In the genomic region with DNA sequence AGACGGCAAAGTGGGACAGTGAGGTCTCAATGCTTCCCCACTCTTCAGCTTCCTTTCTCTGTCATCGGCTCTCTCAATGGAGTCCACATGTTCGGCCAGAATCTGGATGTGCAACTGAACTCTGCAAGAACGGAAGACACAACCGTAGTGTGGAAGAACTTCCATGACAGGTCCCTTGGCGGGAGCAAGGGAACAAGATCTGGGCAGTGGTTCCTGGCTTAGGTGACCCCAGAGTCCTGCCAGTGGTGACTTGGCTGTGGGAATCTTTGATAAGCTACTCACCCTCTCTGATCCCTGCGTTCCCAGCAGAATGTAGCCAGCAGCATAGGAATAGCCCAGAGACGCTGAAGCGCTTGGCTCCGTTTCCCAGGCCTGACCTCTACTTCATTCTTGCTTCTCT, we compare ENCODE assay signal across 8 mouse cellular contexts. TPM values are rescaled to one million over a fixed set of nuclear protein-coding genes. Genes with fewer than 3 reads are reported as not detected.
DNase-seq lines count a peak whose midpoint lies in the region; ATAC-seq and TF ChIP-seq lines count a peak whose summit lies in the region.

No protein-coding gene starts in this region.

- peak overlapping the region; percentile 71 for H3K4me2 ChIP-seq in embryonic facial prominence, embryonic 15.5 days (replicated peaks)
- H3K4me2 ChIP-seq in intestine, embryonic 14.5 days (ENCODE audit: low read length) = peak overlapping the region; percentile 71
- peak overlapping the region; percentile 69 for H3K4me2 ChIP-seq in neural tube, embryonic 14.5 days (ENCODE audit: low read depth, low read length)

- no peaks in the 10 kb centered on the region for H3K27me3 ChIP-seq in embryonic facial prominence, embryonic 15.5 days
- no peaks in the 10 kb centered on the region for H3K27me3 ChIP-seq in intestine, embryonic 14.5 days (replicated peaks; ENCODE audit: control insufficient read depth, insufficient read depth, low read length)
- H3K27me3 ChIP-seq in neural tube, embryonic 14.5 days (ENCODE audit: control insufficient read depth, insufficient read depth, low read length) = no peaks in the 10 kb centered on the region

- no peak for ATAC-seq in embryonic facial prominence, embryonic 15.5 days (ENCODE audit: insufficient number of reproducible peaks, low FRiP score, low TSS enrichment, low read depth)
- ATAC-seq in intestine, embryonic 14.5 days (replicated peaks; ENCODE audit: low FRiP score, low TSS enrichment, low read depth) = no peak
- no peak for ATAC-seq in neural tube, embryonic 14.5 days (ENCODE audit: low read depth)

- peak overlapping the region; percentile 59 for H3K9ac ChIP-seq in embryonic facial prominence, embryonic 15.5 days
- peak overlapping the region; percentile 71 for H3K9ac ChIP-seq in intestine, embryonic 14.5 days (ENCODE audit: low read length)
- H3K9ac ChIP-seq in neural tube, embryonic 14.5 days (replicated peaks; ENCODE audit: low read depth, low read length) = peak overlapping the region; percentile 54

- no peak for DNase-seq in lung, adult 2 months
- DNase-seq in lung, postnatal 14 days = no peak
- no peak for DNase-seq in intestine, embryonic 14.5 days (ENCODE audit: low spot score)
- no peak for DNase-seq in right cerebral cortex, adult 18-20 months
- no peak for DNase-seq in left cerebral cortex, postnatal 10 days (ENCODE audit: extremely low spot score in 1 of 2, low spot score in 2 of 2)
- DNase-seq in spleen, postnatal 36 days (ENCODE audit: low spot score in 2 of 2) = no peak

- peak overlapping the region; percentile 94 for H3K27ac ChIP-seq in embryonic facial prominence, embryonic 15.5 days (replicated peaks)
- peak overlapping the region; percentile 74 for H3K27ac ChIP-seq in intestine, embryonic 14.5 days (ENCODE audit: low read depth)
- peak overlapping the region; percentile 84 for H3K27ac ChIP-seq in neural tube, embryonic 14.5 days (ENCODE audit: low read depth, low read length)

- TF ChIP-seq CTCF in lung, adult 2 months (IDR thresholded peaks at IDR 0.05; ENCODE audit: insufficient read depth, low read length) = no peak

- no peaks in the 10 kb centered on the region for H3K9me3 ChIP-seq in embryonic facial prominence, embryonic 15.5 days (replicated peaks)
- no peaks in the 10 kb centered on the region for H3K9me3 ChIP-seq in intestine, embryonic 14.5 days (ENCODE audit: control insufficient read depth, low read length)
- H3K9me3 ChIP-seq in neural tube, embryonic 14.5 days (ENCODE audit: control insufficient read depth, low read length) = no peaks in the 10 kb centered on the region

- H3K4me3 ChIP-seq in lung, adult 2 months (replicated peaks; ENCODE audit: extremely low read depth, low read depth, low read length) = peak overlapping the region; percentile 71
- H3K4me3 ChIP-seq in embryonic facial prominence, embryonic 15.5 days (replicated peaks) = peak overlapping the region; percentile 70
- H3K4me3 ChIP-seq in intestine, embryonic 14.5 days (ENCODE audit: low read depth, low read length) = peak overlapping the region; percentile 64
- H3K4me3 ChIP-seq in neural tube, embryonic 14.5 days (ENCODE audit: low read depth, low read length) = peak overlapping the region; percentile 42

- H3K36me3 ChIP-seq in embryonic facial prominence, embryonic 15.5 days = peaks cover 20% of the 10 kb centered on the region
- peaks cover 23% of the 10 kb centered on the region for H3K36me3 ChIP-seq in intestine, embryonic 14.5 days (ENCODE audit: control insufficient read depth, insufficient read depth, low read length)
- H3K36me3 ChIP-seq in neural tube, embryonic 14.5 days (ENCODE audit: control insufficient read depth, insufficient read depth, low read length) = peaks cover 15% of the 10 kb centered on the region

- TF ChIP-seq POLR2A in lung, adult 2 months (IDR thresholded peaks at IDR 0.05; ENCODE audit: borderline replicate concordance, extremely low read depth, low read depth, low read length) = no peak

- intact Hi-C loops in left cerebral cortex, postnatal 10 days (cut with DNase I) = no loop called here

- H3K4me1 ChIP-seq in lung, adult 2 months (ENCODE audit: control insufficient read depth, insufficient read depth, low read length) = peaks cover 7% of the 10 kb centered on the region
- H3K4me1 ChIP-seq in embryonic facial prominence, embryonic 15.5 days = peaks cover 49% of the 10 kb centered on the region
- peaks cover 26% of the 10 kb centered on the region for H3K4me1 ChIP-seq in intestine, embryonic 14.5 days (replicated peaks; ENCODE audit: control insufficient read depth, insufficient read depth, low read length)
- peaks cover 27% of the 10 kb centered on the region for H3K4me1 ChIP-seq in neural tube, embryonic 14.5 days (ENCODE audit: control insufficient read depth, insufficient read depth, low read length)

- WGBS in lung, adult 2 months = 21% methylated on average over 10 of the region's 10 CpGs
- 28% methylated on average over 10 of the region's 10 CpGs for WGBS in embryonic facial prominence, embryonic 15.5 days
- 43% methylated on average over 10 of the region's 10 CpGs for WGBS in intestine, embryonic 14.5 days
- WGBS in neural tube, embryonic 14.5 days = 35% methylated on average over 10 of the region's 10 CpGs

RNA-seq across cellular contexts. Expression of gene Fuz, which starts 0.6 kb away (rescaled TPM):
- 77.8 and 82.1 TPM in 2 replicates for polyA plus RNA-seq in lung, adult 2 months (2012; rRNA removed)
- 29.4 and 30.1 TPM in 2 replicates for polyA plus RNA-seq in embryonic facial prominence, embryonic 15.5 days (2015; fragmentation: Nextera tagmentation; extraction: Ambion mirVana)
- 17.8 and 19.7 TPM in 2 replicates for polyA plus RNA-seq in intestine, embryonic 14.5 days (2014; fragmentation: Nextera tagmentation; extraction: Ambion mirVana)
- 14.5 and 16.0 TPM in 2 replicates for polyA plus RNA-seq in neural tube, embryonic 14.5 days (2014; fragmentation: Nextera tagmentation; extraction: Ambion mirVana)
- total RNA-seq in left cerebral cortex, postnatal 10 days (2021) = 10 to 100 TPM; 17.8 to 19.0 TPM

RNA-seq across cellular contexts. Expression of gene Med25, which starts 4.0 kb away (rescaled TPM):
- 133 and 233 TPM in 2 replicates for polyA plus RNA-seq in lung, adult 2 months (2012; rRNA removed)
- 110 and 122 TPM in 2 replicates for polyA plus RNA-seq in embryonic facial prominence, embryonic 15.5 days (2015; fragmentation: Nextera tagmentation; extraction: Ambion mirVana)
- 66.2 and 75.8 TPM in 2 replicates for polyA plus RNA-seq in intestine, embryonic 14.5 days (2014; fragmentation: Nextera tagmentation; extraction: Ambion mirVana)
- 85.7 and 91.1 TPM in 2 replicates for polyA plus RNA-seq in neural tube, embryonic 14.5 days (2014; fragmentation: Nextera tagmentation; extraction: Ambion mirVana)
- total RNA-seq in left cerebral cortex, postnatal 10 days (2021) = 100 to 1,000 TPM in 1 of 2 experiments, 10 to 100 TPM in 1; 98.0 to 110 TPM

RNA-seq across cellular contexts. Expression of gene Ptov1, which starts 26.9 kb away (rescaled TPM):
- polyA plus RNA-seq in lung, adult 2 months (2012; rRNA removed) = 274 and 280 TPM in 2 replicates
- polyA plus RNA-seq in embryonic facial prominence, embryonic 15.5 days (2015; fragmentation: Nextera tagmentation; extraction: Ambion mirVana) = 428 and 442 TPM in 2 replicates
- 318 and 338 TPM in 2 replicates for polyA plus RNA-seq in intestine, embryonic 14.5 days (2014; fragmentation: Nextera tagmentation; extraction: Ambion mirVana)
- polyA plus RNA-seq in neural tube, embryonic 14.5 days (2014; fragmentation: Nextera tagmentation; extraction: Ambion mirVana) = 475 and 479 TPM in 2 replicates
- total RNA-seq in left cerebral cortex, postnatal 10 days (2021) = 100 to 1,000 TPM; 251 to 269 TPM

RNA-seq across cellular contexts. Expression of gene Ap2a1, which starts 32.8 kb away (rescaled TPM):
- polyA plus RNA-seq in lung, adult 2 months (2012; rRNA removed) = 94.8 and 101 TPM in 2 replicates
- 73.0 and 76.2 TPM in 2 replicates for polyA plus RNA-seq in embryonic facial prominence, embryonic 15.5 days (2015; fragmentation: Nextera tagmentation; extraction: Ambion mirVana)
- 62.9 and 68.3 TPM in 2 replicates for polyA plus RNA-seq in intestine, embryonic 14.5 days (2014; fragmentation: Nextera tagmentation; extraction: Ambion mirVana)
- 120 and 128 TPM in 2 replicates for polyA plus RNA-seq in neural tube, embryonic 14.5 days (2014; fragmentation: Nextera tagmentation; extraction: Ambion mirVana)
- total RNA-seq in left cerebral cortex, postnatal 10 days (2021) = 100 to 1,000 TPM; 356 to 358 TPM

RNA-seq across cellular contexts. Expression of gene Pnkp, which starts 39.6 kb away (rescaled TPM):
- polyA plus RNA-seq in lung, adult 2 months (2012; rRNA removed) = 57.2 and 62.0 TPM in 2 replicates
- 30.4 and 37.3 TPM in 2 replicates for polyA plus RNA-seq in embryonic facial prominence, embryonic 15.5 days (2015; fragmentation: Nextera tagmentation; extraction: Ambion mirVana)
- 26.4 and 29.7 TPM in 2 replicates for polyA plus RNA-seq in intestine, embryonic 14.5 days (2014; fragmentation: Nextera tagmentation; extraction: Ambion mirVana)
- 27.1 and 28.8 TPM in 2 replicates for polyA plus RNA-seq in neural tube, embryonic 14.5 days (2014; fragmentation: Nextera tagmentation; extraction: Ambion mirVana)
- 10 to 100 TPM; 28.1 to 31.1 TPM for total RNA-seq in left cerebral cortex, postnatal 10 days (2021)
